Mouse (Mus musculus): ENCODE measurements around the gene Dis3. TPM values are rescaled to one million over a fixed set of nuclear protein-coding genes. Genes with fewer than 3 reads are reported as not detected.

Gene Dis3
- polyA plus RNA-seq, 1 experiment = 86.8 TPM

DNA sequence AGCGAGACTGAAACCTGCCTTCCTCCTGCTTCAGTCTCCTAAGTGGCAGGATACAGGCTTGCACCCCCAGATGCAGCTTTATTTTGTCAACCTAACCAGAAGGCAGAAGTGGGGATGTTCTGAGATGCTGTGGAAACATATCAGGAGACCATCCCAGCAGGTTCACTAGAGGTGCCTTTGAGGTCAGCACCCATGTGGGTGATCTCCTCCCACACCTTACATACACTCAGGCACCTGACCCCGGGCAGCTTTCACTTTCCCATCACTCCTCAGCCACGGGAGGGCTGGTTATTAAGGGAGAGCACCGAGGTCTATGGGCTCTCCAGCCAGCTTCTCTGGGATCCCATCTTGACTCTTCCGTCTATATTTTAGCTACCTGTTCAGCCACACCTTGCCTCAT, 67.0 kb downstream of the Dis3 start:
- no peak overlapping the region for H3K9ac ChIP-seq (ENCODE audit: low read depth, poor library complexity, severe bottlenecking)
- peaks cover 3% of the 10 kb centered on the region; the same call in 1 of the 2 replicates for H3K9me3 ChIP-seq (replicated peaks; ENCODE audit: control insufficient read depth, insufficient read depth, low read length, poor library complexity, severe bottlenecking)
- peaks cover 14% of the 10 kb centered on the region for H3K36me3 ChIP-seq (ENCODE audit: control insufficient read depth, insufficient read depth, low read length, poor library complexity, severe bottlenecking)
- no peak overlapping the region for H3K27ac ChIP-seq (ENCODE audit: insufficient read depth, low read length)
- H3K27me3 ChIP-seq (ENCODE audit: control insufficient read depth, insufficient read depth, low read length, poor library complexity, severe bottlenecking) = no peaks in the 10 kb centered on the region
- no peaks in the 10 kb centered on the region for H3K4me1 ChIP-seq (ENCODE audit: control insufficient read depth, insufficient read depth, low read length)
- TF ChIP-seq CTCF (IDR thresholded peaks at IDR 0.05; ENCODE audit: low read depth, low read length) = no peak
- no peak for TF ChIP-seq POLR2A (IDR thresholded peaks at IDR 0.05; ENCODE audit: insufficient read depth, low read length)
- TF ChIP-seq EP300 (IDR thresholded peaks at IDR 0.05; ENCODE audit: insufficient read depth, low read depth, low read length) = no peak
- no peak overlapping the region for H3K4me3 ChIP-seq (ENCODE audit: low read depth, low read length)

DNA sequence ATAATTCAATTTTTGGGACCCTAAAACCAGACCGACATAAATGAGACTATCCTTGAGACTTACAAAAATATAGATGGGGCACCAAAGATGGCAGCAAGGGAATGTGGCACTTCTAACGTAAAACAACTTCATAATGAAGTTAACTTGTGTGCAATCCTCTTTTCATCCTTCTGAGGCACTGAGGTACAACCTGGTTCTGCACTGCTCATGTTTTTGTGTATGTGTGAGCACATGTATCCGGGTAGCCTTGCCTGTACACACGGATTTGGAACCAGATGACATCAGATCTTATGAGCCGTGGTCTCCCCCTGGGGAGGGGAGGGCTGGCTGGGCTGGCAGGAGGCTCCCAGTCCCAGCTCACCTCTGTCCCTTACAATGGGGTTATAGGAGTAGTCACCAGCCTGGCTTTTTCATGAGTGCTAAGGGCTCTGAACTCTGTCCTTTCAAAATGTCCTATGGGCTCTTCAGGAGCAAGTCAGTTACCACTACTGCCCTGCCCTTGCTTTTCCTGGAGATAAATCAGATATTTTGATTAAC, 68.2 kb downstream of the Dis3 start:
- Histone ChIP-seq H3K9ac (ENCODE audit: low read depth, poor library complexity, severe bottlenecking) (no peak overlapping the region), H3K4me1 (ENCODE audit: control insufficient read depth, insufficient read depth, low read length) (no peaks in the 10 kb centered on the region), H3K27ac (ENCODE audit: insufficient read depth, low read length) (no peak overlapping the region), H3K4me3 (ENCODE audit: low read depth, low read length) (no peak overlapping the region), H3K36me3 (ENCODE audit: control insufficient read depth, insufficient read depth, low read length, poor library complexity, severe bottlenecking) (peaks cover 9% of the 10 kb centered on the region), H3K27me3 (ENCODE audit: control insufficient read depth, insufficient read depth, low read length, poor library complexity, severe bottlenecking) (no peaks in the 10 kb centered on the region), H3K9me3 (replicated peaks; ENCODE audit: control insufficient read depth, insufficient read depth, low read length, poor library complexity, severe bottlenecking) (peaks cover 3% of the 10 kb centered on the region; the same call in 1 of the 2 replicates)
- TF ChIP-seq EP300 (IDR thresholded peaks at IDR 0.05; ENCODE audit: insufficient read depth, low read depth, low read length) = no peak
- TF ChIP-seq CTCF (IDR thresholded peaks at IDR 0.05; ENCODE audit: low read depth, low read length) = no peak
- no peak for TF ChIP-seq POLR2A (IDR thresholded peaks at IDR 0.05; ENCODE audit: insufficient read depth, low read length)

DNA sequence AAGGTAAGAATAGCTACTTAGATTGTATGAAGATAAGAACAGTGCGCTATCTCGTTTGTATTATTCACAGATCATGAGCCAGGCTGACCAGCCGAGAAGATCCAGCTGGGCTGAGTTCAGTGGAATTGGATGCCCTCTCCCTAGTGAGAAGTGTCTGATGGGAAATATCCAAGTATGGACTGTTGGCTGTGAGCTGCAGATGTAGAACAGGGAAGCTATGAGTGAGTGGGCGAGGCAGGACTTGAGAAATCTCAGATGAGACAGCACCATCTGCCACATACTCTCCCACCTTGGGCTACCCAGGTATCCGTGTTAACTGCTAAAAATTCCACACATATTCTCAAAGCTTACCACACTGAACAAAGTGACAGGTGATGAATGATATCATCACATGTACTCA, 69.6 kb downstream of the Dis3 start:
- Histone ChIP-seq H3K36me3 (ENCODE audit: control insufficient read depth, insufficient read depth, low read length, poor library complexity, severe bottlenecking) (peaks cover 5% of the 10 kb centered on the region), H3K9ac (ENCODE audit: low read depth, poor library complexity, severe bottlenecking) (no peak overlapping the region), H3K27me3 (ENCODE audit: control insufficient read depth, insufficient read depth, low read length, poor library complexity, severe bottlenecking) (no peaks in the 10 kb centered on the region), H3K4me1 (ENCODE audit: control insufficient read depth, insufficient read depth, low read length) (no peaks in the 10 kb centered on the region), H3K9me3 (replicated peaks; ENCODE audit: control insufficient read depth, insufficient read depth, low read length, poor library complexity, severe bottlenecking) (peaks cover 3% of the 10 kb centered on the region; the same call in 1 of the 2 replicates), H3K4me3 (ENCODE audit: low read depth, low read length) (no peak overlapping the region), H3K27ac (ENCODE audit: insufficient read depth, low read length) (no peak overlapping the region)
- TF ChIP-seq POLR2A (IDR thresholded peaks at IDR 0.05; ENCODE audit: insufficient read depth, low read length) = no peak
- TF ChIP-seq EP300 (IDR thresholded peaks at IDR 0.05; ENCODE audit: insufficient read depth, low read depth, low read length) = no peak
- TF ChIP-seq CTCF (IDR thresholded peaks at IDR 0.05; ENCODE audit: low read depth, low read length) = no peak

Other genes with a start within 250 kb of the Dis3 start
- 22.7 and 48.2 TPM in 2 replicates for gene Rpl36a-ps1, start 105.5 kb downstream of the Dis3 start, polyA plus RNA-seq (2011; ENCODE audit: insufficient read depth, insufficient read length, low read depth, missing spikeins)
- gene Mzt1, start 53.6 kb downstream of the Dis3 start, polyA plus RNA-seq (2011; ENCODE audit: insufficient read depth, insufficient read length, low read depth, missing spikeins) = 98.0 and 109 TPM in 2 replicates
- gene Bora, start 53.5 kb downstream of the Dis3 start, polyA plus RNA-seq (2011; ENCODE audit: insufficient read depth, insufficient read length, low read depth, missing spikeins) = 64.8 and 65.2 TPM in 2 replicates
- gene Pibf1, start 346 bp downstream of the Dis3 start, polyA plus RNA-seq (2011; ENCODE audit: insufficient read depth, insufficient read length, low read depth, missing spikeins) = 25.3 and 26.7 TPM in 2 replicates
- gene Klf5, start 198.9 kb upstream of the Dis3 start, polyA plus RNA-seq (2011; ENCODE audit: insufficient read depth, insufficient read length, low read depth, missing spikeins) = 122 and 125 TPM in 2 replicates

Data from ES-Bruce4 (cell line).